Mouse (Mus musculus): ENCODE measurements around the gene Dip2a. TPM values are rescaled to one million over a fixed set of nuclear protein-coding genes. Genes with fewer than 3 reads are reported as not detected.

Gene Dip2a
- polyA plus RNA-seq, 1 experiment from 2014 or later: 8.1 TPM

DNA sequence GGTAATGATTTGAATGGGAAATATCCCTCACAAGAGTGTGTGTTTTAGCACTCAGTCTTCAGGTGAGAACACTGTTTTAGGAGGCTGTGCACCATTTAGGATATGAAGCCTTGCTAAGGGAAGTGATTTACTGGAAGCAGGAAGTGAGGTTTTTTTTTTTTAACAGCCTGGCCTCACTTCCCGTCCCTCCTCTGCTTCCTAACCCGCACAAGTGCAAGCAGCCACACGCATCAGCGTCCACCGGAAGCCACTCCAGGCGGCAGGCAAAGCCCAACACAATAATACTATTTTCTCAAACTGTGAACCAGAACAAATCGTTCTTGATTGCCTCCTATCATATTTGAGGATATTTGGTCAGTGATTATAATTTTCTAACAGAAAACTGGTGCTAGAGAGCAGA is 6.9 kb upstream of the Dip2a start:
- no peak overlapping the region for H3K4me2 ChIP-seq
- WGBS: 79% methylated on average over 7 of the region's 7 CpGs
- no peaks in the 10 kb centered on the region for H3K9me3 ChIP-seq
- no peak for ATAC-seq (ENCODE audit: extremely low read depth, insufficient number of reproducible peaks, low FRiP score, low TSS enrichment)
- H3K4me1 ChIP-seq: no peaks in the 10 kb centered on the region
- peak overlapping the region; percentile 61; the same call in 1 of the 2 replicates for H3K27ac ChIP-seq (replicated peaks)
- peaks cover 77% of the 10 kb centered on the region for H3K36me3 ChIP-seq
- H3K27me3 ChIP-seq (replicated peaks): no peaks in the 10 kb centered on the region
- H3K9ac ChIP-seq: no peak overlapping the region
- H3K4me3 ChIP-seq: no peak overlapping the region

DNA sequence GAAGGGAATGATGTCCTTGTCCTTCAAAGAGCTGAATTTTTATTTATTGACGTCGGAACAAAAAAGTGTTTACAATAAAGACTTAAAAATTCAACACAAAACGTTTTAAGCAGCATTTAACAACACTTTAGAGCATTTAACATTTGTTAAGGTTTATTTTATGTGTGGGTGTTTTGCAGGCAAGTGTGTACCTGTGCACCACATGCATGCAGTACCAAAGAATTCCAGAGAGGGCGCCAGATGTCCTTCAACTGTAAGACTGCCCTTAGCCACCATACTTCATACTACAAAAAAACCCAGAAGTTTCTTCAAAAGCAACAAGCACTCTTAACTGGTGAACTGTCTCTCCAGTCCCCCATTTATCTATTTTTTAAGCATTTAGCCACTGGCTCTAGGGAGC is 1.5 kb upstream of the Dip2a start:
- Histone ChIP-seq H3K27me3 (replicated peaks) (no peaks in the 10 kb centered on the region), H3K4me1 (peaks cover 28% of the 10 kb centered on the region), H3K36me3 (peaks cover 25% of the 10 kb centered on the region), H3K27ac (replicated peaks) (peak overlapping the region; percentile 91), H3K9me3 (no peaks in the 10 kb centered on the region), H3K4me2 (peak overlapping the region; percentile 94), H3K4me3 (peak overlapping the region; percentile 89), H3K9ac (peak overlapping the region; percentile 94)
- WGBS: 11% methylated on average over 4 of the region's 4 CpGs
- ATAC-seq (ENCODE audit: extremely low read depth, insufficient number of reproducible peaks, low FRiP score, low TSS enrichment): no peak

DNA sequence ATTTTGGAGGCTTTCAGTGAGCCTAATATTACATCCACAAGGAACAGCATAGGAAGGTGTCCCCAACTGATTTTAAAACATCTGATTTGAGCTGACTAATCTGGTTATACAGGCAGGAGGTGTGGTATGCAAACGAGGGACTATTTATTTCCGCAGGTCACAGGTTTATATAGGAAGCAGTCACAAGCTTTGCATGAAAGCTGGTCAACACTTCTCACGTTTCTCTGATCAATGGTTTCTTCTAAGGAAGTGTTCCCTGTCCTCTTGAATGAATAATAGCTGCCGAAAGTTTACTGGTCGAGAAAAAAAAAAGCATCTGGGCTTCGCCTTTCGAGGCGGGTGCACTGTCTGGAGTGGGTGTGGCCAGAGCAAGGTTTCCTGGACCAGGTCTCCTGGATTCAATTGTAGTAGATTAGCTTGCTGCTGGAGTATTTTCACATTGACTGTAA is 976 bp upstream of the Dip2a start:
- peaks cover 20% of the 10 kb centered on the region for H3K36me3 ChIP-seq
- peak overlapping the region; percentile 91 for H3K27ac ChIP-seq (replicated peaks)
- ATAC-seq (ENCODE audit: extremely low read depth, insufficient number of reproducible peaks, low FRiP score, low TSS enrichment): no peak
- peak overlapping the region; percentile 89 for H3K4me3 ChIP-seq
- 17% methylated on average over 8 of the region's 8 CpGs for WGBS
- no peaks in the 10 kb centered on the region for H3K9me3 ChIP-seq
- peak overlapping the region; percentile 94 for H3K4me2 ChIP-seq
- H3K27me3 ChIP-seq (replicated peaks): no peaks in the 10 kb centered on the region
- peaks cover 28% of the 10 kb centered on the region for H3K4me1 ChIP-seq
- peak overlapping the region; percentile 94 for H3K9ac ChIP-seq

DNA sequence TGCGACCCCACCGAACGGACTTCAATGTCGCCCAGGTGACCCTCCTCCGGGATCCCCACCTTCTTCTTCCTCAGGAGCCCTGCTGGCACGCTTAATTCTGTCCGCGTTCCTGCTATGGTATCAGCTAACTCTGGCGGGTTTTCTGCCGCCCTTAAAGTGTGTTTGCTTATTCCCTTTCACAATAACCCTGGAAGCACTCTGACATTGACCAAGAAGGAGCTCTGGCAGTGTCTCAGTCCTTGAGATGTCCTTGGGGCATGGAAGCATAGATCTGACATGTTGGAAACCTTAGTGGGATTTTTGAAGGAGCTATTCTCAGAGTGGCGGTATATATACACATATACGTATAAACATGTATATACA is 430 bp upstream of the Dip2a start:
- Histone ChIP-seq H3K9me3 (no peaks in the 10 kb centered on the region), H3K4me2 (peak overlapping the region; percentile 94), H3K36me3 (peaks cover 15% of the 10 kb centered on the region), H3K27ac (replicated peaks) (peak overlapping the region; percentile 91), H3K4me3 (peak overlapping the region; percentile 89), H3K4me1 (peaks cover 28% of the 10 kb centered on the region), H3K27me3 (replicated peaks) (no peaks in the 10 kb centered on the region), H3K9ac (peak overlapping the region; percentile 94)
- WGBS: 4% methylated on average over 12 of the region's 12 CpGs
- no peak for ATAC-seq (ENCODE audit: extremely low read depth, insufficient number of reproducible peaks, low FRiP score, low TSS enrichment)

DNA sequence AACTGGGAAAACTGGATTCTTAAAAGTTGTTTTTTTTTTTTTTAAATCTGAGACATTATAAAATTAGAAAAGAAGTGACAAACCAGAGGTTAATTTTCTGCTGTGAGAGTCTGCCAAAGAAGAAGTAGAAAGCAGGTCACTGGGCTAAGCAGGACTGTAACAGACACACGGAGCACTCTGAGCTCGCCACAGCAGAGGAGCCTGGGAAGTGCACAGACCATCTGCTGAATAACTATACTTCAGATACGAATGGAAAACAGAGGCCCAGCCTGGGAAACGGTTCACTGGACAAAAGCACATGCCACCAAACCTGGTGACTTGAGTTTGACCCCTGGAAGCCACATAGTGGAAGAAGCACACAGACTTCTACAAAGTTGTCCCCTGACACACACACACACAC is 10.7 kb downstream of the Dip2a start:
- H3K4me2 ChIP-seq: no peak overlapping the region
- 28% methylated on average over 4 of the region's 4 CpGs for WGBS
- H3K27ac ChIP-seq (replicated peaks): no peak overlapping the region
- H3K9me3 ChIP-seq: no peaks in the 10 kb centered on the region
- no peak overlapping the region; the same call in 1 of the 2 replicates for H3K9ac ChIP-seq
- ATAC-seq (ENCODE audit: extremely low read depth, insufficient number of reproducible peaks, low FRiP score, low TSS enrichment): no peak
- H3K4me1 ChIP-seq: peaks cover 33% of the 10 kb centered on the region
- no peaks in the 10 kb centered on the region for H3K27me3 ChIP-seq (replicated peaks)
- H3K4me3 ChIP-seq: no peak overlapping the region
- no peaks in the 10 kb centered on the region for H3K36me3 ChIP-seq

DNA sequence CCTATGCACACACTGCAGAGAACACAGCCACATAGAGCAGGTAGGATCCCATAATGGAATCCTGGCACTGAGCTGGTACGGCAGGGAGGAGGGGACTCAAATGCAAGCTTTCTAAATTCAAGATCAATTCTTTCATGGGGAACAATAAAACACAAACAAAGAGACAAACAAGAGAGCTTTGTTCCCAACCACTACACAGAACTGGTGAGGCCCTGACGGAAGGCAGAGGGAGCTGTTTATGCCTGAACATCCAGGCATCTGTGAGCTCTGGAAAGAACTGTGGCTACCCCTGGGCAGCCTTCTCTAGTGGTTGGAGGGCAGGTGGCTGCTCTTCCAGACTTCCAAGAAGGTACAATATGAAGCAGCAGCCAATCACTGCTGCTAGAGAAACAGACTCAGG is 13.1 kb downstream of the Dip2a start:
- Histone ChIP-seq H3K36me3 (no peaks in the 10 kb centered on the region), H3K4me1 (peaks cover 46% of the 10 kb centered on the region), H3K9ac (no peak overlapping the region), H3K27me3 (replicated peaks) (no peaks in the 10 kb centered on the region), H3K4me3 (no peak overlapping the region), H3K27ac (replicated peaks) (no peak overlapping the region), H3K4me2 (no peak overlapping the region), H3K9me3 (no peaks in the 10 kb centered on the region)
- ATAC-seq (ENCODE audit: extremely low read depth, insufficient number of reproducible peaks, low FRiP score, low TSS enrichment): no peak
- 86% methylated on average over 2 of the region's 2 CpGs for WGBS

DNA sequence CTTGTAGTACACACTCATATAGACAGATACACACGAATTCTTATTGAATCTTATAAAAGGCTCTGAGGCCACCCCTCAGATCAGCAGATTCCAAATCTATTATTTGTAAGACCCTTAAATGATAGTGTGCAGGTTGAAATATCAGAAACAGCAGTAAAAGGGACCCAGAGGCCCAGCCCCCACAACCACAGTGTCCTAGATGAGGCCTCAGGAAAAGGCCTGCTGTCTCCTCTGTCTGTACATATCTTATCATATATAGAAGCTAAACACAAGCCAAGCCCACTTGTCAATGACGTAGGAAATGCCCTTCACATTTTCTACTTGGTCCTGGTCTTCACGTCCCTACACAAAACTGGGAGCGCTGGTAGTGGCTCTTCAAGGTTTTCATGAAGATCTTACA is 16.0 kb downstream of the Dip2a start:
- Histone ChIP-seq H3K36me3 (peaks cover 5% of the 10 kb centered on the region; the same call in 1 of the 2 replicates), H3K27ac (replicated peaks) (no peak overlapping the region; the same call in 1 of the 2 replicates), H3K4me3 (no peak overlapping the region), H3K4me1 (peaks cover 24% of the 10 kb centered on the region), H3K9ac (no peak overlapping the region), H3K4me2 (no peak overlapping the region), H3K27me3 (replicated peaks) (no peaks in the 10 kb centered on the region), H3K9me3 (no peaks in the 10 kb centered on the region)
- ATAC-seq (ENCODE audit: extremely low read depth, insufficient number of reproducible peaks, low FRiP score, low TSS enrichment): no peak
- 48% methylated on average over 4 of the region's 4 CpGs for WGBS

DNA sequence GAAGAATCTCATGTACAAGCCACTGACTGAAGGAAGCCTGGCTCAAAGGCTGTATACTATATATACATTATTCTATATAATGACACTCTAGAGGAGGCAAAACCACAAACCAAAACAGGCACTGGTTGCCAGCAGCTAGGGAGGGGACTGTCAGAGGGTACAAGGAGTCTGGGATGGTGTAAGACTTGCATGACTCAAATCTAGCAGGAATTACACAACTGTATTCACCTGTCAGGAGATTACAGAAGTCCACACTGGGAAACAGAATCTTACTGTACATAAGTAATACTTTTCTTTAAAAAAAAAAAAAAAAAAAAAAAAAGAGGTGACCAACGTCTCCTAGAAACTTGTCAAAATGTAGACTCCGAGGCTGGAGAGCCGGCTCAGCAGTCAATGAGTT is 16.5 kb downstream of the Dip2a start:
- Histone ChIP-seq H3K4me3 (no peak overlapping the region), H3K27me3 (replicated peaks) (no peaks in the 10 kb centered on the region), H3K27ac (replicated peaks) (no peak overlapping the region), H3K4me1 (peaks cover 21% of the 10 kb centered on the region), H3K4me2 (no peak overlapping the region), H3K9ac (no peak overlapping the region), H3K9me3 (no peaks in the 10 kb centered on the region), H3K36me3 (peaks cover 5% of the 10 kb centered on the region; the same call in 1 of the 2 replicates)
- ATAC-seq (ENCODE audit: extremely low read depth, insufficient number of reproducible peaks, low FRiP score, low TSS enrichment): no peak
- 77% methylated on average over 3 of the region's 3 CpGs for WGBS

DNA sequence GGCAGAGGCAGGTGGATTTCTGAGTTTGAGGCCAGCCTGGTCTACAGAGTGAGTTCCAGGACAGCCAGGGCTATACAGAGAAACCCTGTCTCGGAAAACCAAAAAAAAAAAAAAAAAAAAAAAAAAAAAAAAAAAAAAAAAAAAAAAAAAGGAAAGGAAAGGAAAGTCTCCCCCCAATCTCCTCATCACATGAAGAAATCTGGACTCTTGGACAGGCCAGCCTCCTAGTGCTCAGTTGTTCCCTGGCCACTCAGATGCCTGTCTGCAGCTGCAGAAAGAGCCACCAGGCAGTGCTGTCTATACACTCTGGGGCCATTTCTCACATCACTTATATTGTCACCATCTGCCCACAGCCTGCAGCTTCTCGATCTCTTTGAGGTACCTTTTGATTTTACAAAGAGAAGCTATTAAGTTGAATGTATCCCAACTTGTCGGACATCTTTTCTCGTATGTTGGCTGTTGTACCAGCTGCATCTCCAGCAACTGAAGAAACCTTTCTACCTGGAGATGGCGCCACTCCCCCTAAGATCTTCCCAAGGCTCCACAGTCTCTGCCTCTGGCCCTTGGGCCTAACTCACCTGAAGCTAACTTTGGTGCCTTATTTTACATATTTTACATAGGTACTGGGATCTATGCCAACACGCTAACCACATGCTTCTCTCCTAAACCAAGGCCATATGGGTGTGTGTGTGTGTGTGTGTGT is 18.6 kb downstream of the Dip2a start:
- Histone ChIP-seq H3K9me3 (no peaks in the 10 kb centered on the region), H3K36me3 (peaks cover 5% of the 10 kb centered on the region; the same call in 1 of the 2 replicates), H3K27ac (replicated peaks) (no peak overlapping the region), H3K4me3 (no peak overlapping the region), H3K4me2 (no peak overlapping the region), H3K9ac (no peak overlapping the region), H3K27me3 (replicated peaks) (no peaks in the 10 kb centered on the region), H3K4me1 (peaks cover 18% of the 10 kb centered on the region)
- no peak for ATAC-seq (ENCODE audit: extremely low read depth, insufficient number of reproducible peaks, low FRiP score, low TSS enrichment)
- WGBS: 62% methylated on average over 6 of the region's 6 CpGs

DNA sequence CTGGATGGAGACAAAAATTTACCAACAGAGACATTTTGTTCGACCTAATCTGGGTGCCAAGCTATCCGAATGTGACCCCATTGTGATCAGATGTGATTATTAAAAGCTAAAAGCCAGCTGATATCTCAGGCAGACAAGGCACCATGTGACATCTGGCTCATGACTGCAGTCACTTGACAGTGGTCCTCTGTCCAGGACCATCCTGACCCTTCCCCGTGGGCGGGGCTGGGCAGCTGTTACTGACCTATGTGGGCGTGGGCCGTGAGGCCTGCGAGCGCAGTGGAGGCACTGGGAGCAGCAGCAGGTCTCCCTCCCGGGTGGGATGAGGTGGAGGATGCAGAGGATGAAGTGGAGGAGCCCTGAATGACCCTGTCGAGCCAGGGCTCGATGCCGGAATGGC is 27.5 kb downstream of the Dip2a start:
- peaks cover 65% of the 10 kb centered on the region for H3K36me3 ChIP-seq
- no peaks in the 10 kb centered on the region for H3K9me3 ChIP-seq
- WGBS: 81% methylated on average over 12 of the region's 12 CpGs
- no peak overlapping the region for H3K9ac ChIP-seq
- no peak; the same call in 1 of the 2 replicates for ATAC-seq (ENCODE audit: extremely low read depth, insufficient number of reproducible peaks, low FRiP score, low TSS enrichment)
- H3K27ac ChIP-seq (replicated peaks): no peak overlapping the region
- no peak overlapping the region for H3K4me2 ChIP-seq
- no peaks in the 10 kb centered on the region for H3K27me3 ChIP-seq (replicated peaks)
- H3K4me1 ChIP-seq: peaks cover 7% of the 10 kb centered on the region; the same call in 1 of the 2 replicates
- no peak overlapping the region for H3K4me3 ChIP-seq

DNA sequence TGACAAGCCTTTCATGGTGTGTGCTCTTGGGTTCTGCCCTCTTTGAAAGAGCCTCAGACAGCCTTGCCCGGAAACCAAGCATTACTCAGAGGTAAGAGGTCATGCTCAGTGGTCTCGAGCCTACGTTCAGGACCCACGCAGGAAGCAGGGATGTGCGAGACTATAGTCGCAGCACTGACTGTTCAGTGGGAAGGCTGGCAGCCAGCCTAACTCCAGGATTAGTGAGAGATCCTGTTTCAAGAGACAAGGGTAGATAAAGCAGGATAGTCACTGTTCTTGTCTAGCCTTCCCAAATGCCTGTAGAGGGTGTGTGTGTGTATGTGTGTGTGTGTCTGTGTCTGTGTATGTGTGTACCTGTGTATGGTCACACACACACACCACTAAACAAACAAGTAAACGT is 28.9 kb downstream of the Dip2a start:
- H3K9ac ChIP-seq: no peak overlapping the region
- WGBS: 52% methylated on average over 7 of the region's 7 CpGs
- peaks cover 7% of the 10 kb centered on the region; the same call in 1 of the 2 replicates for H3K4me1 ChIP-seq
- H3K4me3 ChIP-seq: no peak overlapping the region
- no peak for ATAC-seq (ENCODE audit: extremely low read depth, insufficient number of reproducible peaks, low FRiP score, low TSS enrichment)
- no peak overlapping the region for H3K27ac ChIP-seq (replicated peaks)
- H3K9me3 ChIP-seq: no peaks in the 10 kb centered on the region
- H3K27me3 ChIP-seq (replicated peaks): no peaks in the 10 kb centered on the region
- H3K36me3 ChIP-seq: peaks cover 71% of the 10 kb centered on the region
- no peak overlapping the region for H3K4me2 ChIP-seq

DNA sequence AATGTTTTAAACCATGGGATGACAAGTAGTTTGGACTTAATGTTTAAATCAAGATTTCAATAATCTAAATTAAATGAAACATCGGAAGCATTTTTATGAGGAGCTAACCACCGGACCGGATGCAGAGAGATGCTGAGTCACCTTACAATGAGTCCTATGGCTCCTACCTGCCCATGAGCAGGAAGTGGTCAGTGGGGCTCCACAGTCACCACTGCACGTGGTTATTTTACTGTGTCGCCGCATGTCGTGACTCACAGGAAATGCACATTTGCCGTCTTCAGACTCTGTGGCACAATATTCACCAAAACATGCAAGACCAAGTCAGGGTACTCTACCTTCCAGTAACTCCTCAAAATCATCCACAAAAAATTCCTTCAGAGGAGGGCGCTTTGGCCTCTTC is 38.4 kb downstream of the Dip2a start:
- Histone ChIP-seq H3K27me3 (replicated peaks) (no peaks in the 10 kb centered on the region), H3K36me3 (peaks cover 75% of the 10 kb centered on the region), H3K4me2 (no peak overlapping the region), H3K4me3 (no peak overlapping the region), H3K4me1 (no peaks in the 10 kb centered on the region), H3K9me3 (no peaks in the 10 kb centered on the region), H3K9ac (no peak overlapping the region), H3K27ac (replicated peaks) (no peak overlapping the region)
- ATAC-seq (ENCODE audit: extremely low read depth, insufficient number of reproducible peaks, low FRiP score, low TSS enrichment): no peak
- WGBS: 82% methylated on average over 9 of the region's 9 CpGs

Data from heart, embryonic 13.5 days (tissue).